Mouse (Mus musculus) lung, adult 2 months (tissue): ENCODE measurements around the gene Cdk15.

Experiments used
- CTCF ChIP-seq: fragments of 200-500 bp; IDR thresholded peaks from 2 replicates; pipeline ENCODE4 v1.5.1; 2011; ENCODE audit warnings: mild to moderate bottlenecking, low read length, control low read depth; ENCODE audit not compliant: insufficient read depth
- POLR2A ChIP-seq: fragments of 200-500 bp; IDR thresholded peaks from 2 replicates; pipeline ENCODE4 v1.6.1; 2011; ENCODE audit warnings: low read depth, mild to moderate bottlenecking, control low read depth, low read length, borderline replicate concordance; ENCODE audit errors: extremely low read depth

DNA sequence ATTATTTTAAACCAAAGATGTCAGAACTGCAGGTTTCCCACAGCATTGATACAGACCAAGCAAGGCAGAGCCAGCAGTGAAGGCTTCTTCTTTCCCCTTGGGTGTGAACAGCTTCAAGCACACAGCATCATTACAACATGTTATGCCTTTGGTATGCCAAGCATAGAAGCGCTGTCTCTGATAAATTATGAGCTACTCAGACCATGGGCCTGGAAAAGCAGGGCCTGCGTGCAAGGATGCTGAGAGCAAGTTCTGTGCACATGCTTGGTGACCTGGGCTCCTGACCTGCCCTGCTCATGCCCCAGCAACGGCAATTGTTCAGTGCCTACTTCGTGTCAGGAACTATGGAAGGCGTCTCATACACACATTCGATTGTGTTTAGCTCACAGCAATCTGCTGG lies 85.4 kb downstream of the Cdk15 start:
- TF ChIP-seq POLR2A (no peak), CTCF (no peak)
